ENCODE assay signal across 9 mouse cellular contexts in the genomic region with DNA sequence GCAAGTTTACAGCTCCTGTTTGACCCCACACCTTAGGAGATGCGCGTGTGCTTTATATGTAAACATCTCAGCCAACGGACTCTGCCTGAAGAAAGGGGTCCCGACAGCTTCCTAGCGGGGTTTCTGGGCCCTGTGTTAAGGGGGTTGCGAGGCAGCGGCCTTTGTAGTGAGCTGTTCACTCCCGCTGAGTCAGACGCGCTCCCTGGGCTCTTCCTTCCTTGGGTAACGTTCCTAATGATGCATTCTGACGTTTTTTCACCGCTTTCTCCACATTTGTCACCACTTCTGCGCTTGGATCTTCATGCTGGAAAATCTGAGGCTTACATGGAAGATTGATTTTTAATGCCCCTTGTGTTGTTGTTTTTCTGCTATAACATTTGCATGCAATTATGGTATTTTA. TPM values are rescaled to one million over a fixed set of nuclear protein-coding genes. Genes with fewer than 3 reads are reported as not detected.
DNase-seq lines count a peak whose midpoint lies in the region; ATAC-seq and TF ChIP-seq lines count a peak whose summit lies in the region.
"Had no signal": no experiment of that assay in that cellular context is flagged by ENCODE, and none has a peak within 500 bp of the region (broad histone marks: within the 10 kb centered on the region; RNA-seq: fewer than 3 reads in every experiment).

No protein-coding gene starts in this region.

- H3K36me3 ChIP-seq in kidney, postnatal 0 days (ENCODE audit: insufficient read depth, low read length), result no peaks in the 10 kb centered on the region
- H3K36me3 ChIP-seq in forebrain, embryonic 15.5 days, result peaks cover 7% of the 10 kb centered on the region; the same call in 1 of the 2 replicates
- H3K36me3 ChIP-seq in limb, embryonic 15.5 days, result peaks cover 7% of the 10 kb centered on the region; the same call in 1 of the 2 replicates
- no peaks in the 10 kb centered on the region for H3K36me3 ChIP-seq in stomach, embryonic 15.5 days

- no peak overlapping the region for H3K27ac ChIP-seq in kidney, postnatal 0 days
- no peak overlapping the region for H3K27ac ChIP-seq in forebrain, embryonic 15.5 days (replicated peaks)
- H3K27ac ChIP-seq in limb, embryonic 15.5 days, result no peak overlapping the region
- H3K27ac ChIP-seq in stomach, embryonic 15.5 days, result no peak overlapping the region
- H3K27ac ChIP-seq: macrophage had no signal

- no peak for TF ChIP-seq CTCF in kidney, postnatal 0 days (IDR thresholded peaks at IDR 0.05; ENCODE audit: low read depth)

- DNase-seq in kidney, postnatal 0 days (ENCODE audit: low spot score), result no peak
- no peak for DNase-seq in kidney, adult 18-20 months
- DNase-seq in urinary bladder, postnatal 14 days (ENCODE audit: low spot score), result no peak
- DNase-seq in frontal cortex, postnatal 25 days (ENCODE audit: low spot score in 2 of 2), result no peak
- DNase-seq: cerebellum, adult 11-12 months had no signal

- peak overlapping the region; percentile 42 for H3K4me2 ChIP-seq in kidney, postnatal 0 days (ENCODE audit: low read length)
- H3K4me2 ChIP-seq in forebrain, embryonic 15.5 days (replicated peaks), result peak overlapping the region; percentile 33
- H3K4me2 ChIP-seq in limb, embryonic 15.5 days, result 0 out of 2 replicates have a peak overlapping the region, but pooled peaks have one; percentile 14
- H3K4me2 ChIP-seq in stomach, embryonic 15.5 days, result peak overlapping the region; percentile 28

- 10% methylated on average over 14 of the region's 14 CpGs for WGBS in kidney, postnatal 0 days
- 6% methylated on average over 14 of the region's 14 CpGs for WGBS in forebrain, embryonic 15.5 days
- WGBS in limb, embryonic 15.5 days, result 7% methylated on average over 14 of the region's 14 CpGs
- WGBS in stomach, embryonic 15.5 days, result 8% methylated on average over 14 of the region's 14 CpGs

- no peaks in the 10 kb centered on the region for H3K27me3 ChIP-seq in kidney, postnatal 0 days (ENCODE audit: insufficient read depth, low read length)
- H3K27me3 ChIP-seq in forebrain, embryonic 15.5 days, result no peaks in the 10 kb centered on the region
- peaks cover 7% of the 10 kb centered on the region; the same call in 1 of the 2 replicates for H3K27me3 ChIP-seq in limb, embryonic 15.5 days
- no peaks in the 10 kb centered on the region; the same call in 1 of the 2 replicates for H3K27me3 ChIP-seq in stomach, embryonic 15.5 days (replicated peaks)

- H3K9me3 ChIP-seq in kidney, postnatal 0 days (replicated peaks; ENCODE audit: low read length), result no peaks in the 10 kb centered on the region
- H3K9me3 ChIP-seq in forebrain, embryonic 15.5 days, result no peaks in the 10 kb centered on the region
- no peaks in the 10 kb centered on the region for H3K9me3 ChIP-seq in limb, embryonic 15.5 days
- no peaks in the 10 kb centered on the region for H3K9me3 ChIP-seq in stomach, embryonic 15.5 days

- H3K4me1 ChIP-seq in kidney, postnatal 0 days (replicated peaks; ENCODE audit: insufficient read depth, low read length), result 0 out of 2 replicates have a peak, but pooled peaks cover 3% of the 10 kb centered on the region
- peaks cover 5% of the 10 kb centered on the region for H3K4me1 ChIP-seq in forebrain, embryonic 15.5 days
- H3K4me1 ChIP-seq in limb, embryonic 15.5 days, result peaks cover 10% of the 10 kb centered on the region; the same call in 1 of the 2 replicates
- H3K4me1 ChIP-seq in stomach, embryonic 15.5 days, result no peaks in the 10 kb centered on the region; the same call in 1 of the 2 replicates

- H3K9ac ChIP-seq in kidney, postnatal 0 days (ENCODE audit: low read depth, low read length), result no peak overlapping the region
- H3K9ac ChIP-seq in forebrain, embryonic 15.5 days (replicated peaks), result no peak overlapping the region
- H3K9ac ChIP-seq in limb, embryonic 15.5 days, result no peak overlapping the region
- no peak overlapping the region for H3K9ac ChIP-seq in stomach, embryonic 15.5 days

- ATAC-seq in kidney, postnatal 0 days (replicated peaks; ENCODE audit: low FRiP score, low read depth), result no peak
- no peak for ATAC-seq in forebrain, embryonic 15.5 days (replicated peaks)
- no peak for ATAC-seq in limb, embryonic 15.5 days (ENCODE audit: insufficient number of reproducible peaks, low FRiP score, low TSS enrichment, low read depth)
- no peak for ATAC-seq in stomach, embryonic 15.5 days (ENCODE audit: insufficient read depth, low FRiP score, low read depth)

- H3K4me3 ChIP-seq in kidney, postnatal 0 days (replicated peaks; ENCODE audit: low read depth, low read length), result no peak overlapping the region; the same call in 1 of the 2 replicates
- no peak overlapping the region for H3K4me3 ChIP-seq in forebrain, embryonic 15.5 days
- H3K4me3 ChIP-seq in limb, embryonic 15.5 days, result no peak overlapping the region
- no peak overlapping the region for H3K4me3 ChIP-seq in stomach, embryonic 15.5 days (replicated peaks)

RNA-seq across cellular contexts. Expression of a gene that starts 12.7 kb away (rescaled TPM):
- polyA plus RNA-seq in kidney, postnatal 0 days (2015; fragmentation: Nextera tagmentation; extraction: Ambion mirVana), result 5.5 and 7.4 TPM in 2 replicates
- polyA plus RNA-seq in forebrain, embryonic 15.5 days (2015; fragmentation: Nextera tagmentation; extraction: Ambion mirVana), result 0.95 and 1.3 TPM in 2 replicates
- 11.2 and 12.0 TPM in 2 replicates for polyA plus RNA-seq in limb, embryonic 15.5 days (2015; fragmentation: Nextera tagmentation; extraction: Ambion mirVana)
- 0.49 and 1.1 TPM in 2 replicates for polyA plus RNA-seq in stomach, embryonic 15.5 days (2015; fragmentation: Nextera tagmentation; extraction: Ambion mirVana)
- polyA plus RNA-seq: macrophage had no signal

RNA-seq across cellular contexts. Expression of a gene that starts 54.1 kb away (rescaled TPM):
- polyA plus RNA-seq in kidney, postnatal 0 days (2015; fragmentation: Nextera tagmentation; extraction: Ambion mirVana), result 19.0 and 21.1 TPM in 2 replicates
- 18.9 and 20.8 TPM in 2 replicates for polyA plus RNA-seq in forebrain, embryonic 15.5 days (2015; fragmentation: Nextera tagmentation; extraction: Ambion mirVana)
- 27.1 and 28.3 TPM in 2 replicates for polyA plus RNA-seq in limb, embryonic 15.5 days (2015; fragmentation: Nextera tagmentation; extraction: Ambion mirVana)
- polyA plus RNA-seq in stomach, embryonic 15.5 days (2015; fragmentation: Nextera tagmentation; extraction: Ambion mirVana), result 26.2 and 30.2 TPM in 2 replicates
